Mouse (Mus musculus): ENCODE data around the gene Olfr910. TPM values are rescaled to one million over a fixed set of nuclear protein-coding genes. Genes with fewer than 3 reads are reported as not detected.

The Olfr910 gene
- not detected in 2 replicates for polyA plus RNA-seq (2015; fragmentation: Nextera tagmentation; extraction: Ambion mirVana)

DNA sequence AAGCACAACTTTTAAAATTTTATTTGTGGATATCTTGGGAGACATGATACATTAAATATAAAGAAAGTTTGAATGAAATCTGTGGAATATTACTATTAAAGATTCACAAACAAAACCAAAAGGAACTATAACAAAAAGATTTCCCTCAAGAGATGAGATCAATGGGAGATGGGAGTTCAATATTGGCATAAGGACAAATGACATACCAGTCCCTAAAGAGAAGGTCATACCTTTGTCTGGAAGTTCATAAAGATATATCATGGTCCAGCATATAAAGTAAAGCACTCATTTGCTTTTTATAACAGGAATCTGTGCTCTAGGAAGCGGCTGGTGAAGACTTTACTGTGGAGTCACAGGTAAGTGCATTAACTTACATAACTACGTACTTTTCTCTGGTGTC is at the start of gene Olfr910:
TSS of gene Olfr910 (plus strand) at position 301 of the 400 bp plus-strand sequence.
- DNase-seq (ENCODE audit: low spot score), result no peak

DNA sequence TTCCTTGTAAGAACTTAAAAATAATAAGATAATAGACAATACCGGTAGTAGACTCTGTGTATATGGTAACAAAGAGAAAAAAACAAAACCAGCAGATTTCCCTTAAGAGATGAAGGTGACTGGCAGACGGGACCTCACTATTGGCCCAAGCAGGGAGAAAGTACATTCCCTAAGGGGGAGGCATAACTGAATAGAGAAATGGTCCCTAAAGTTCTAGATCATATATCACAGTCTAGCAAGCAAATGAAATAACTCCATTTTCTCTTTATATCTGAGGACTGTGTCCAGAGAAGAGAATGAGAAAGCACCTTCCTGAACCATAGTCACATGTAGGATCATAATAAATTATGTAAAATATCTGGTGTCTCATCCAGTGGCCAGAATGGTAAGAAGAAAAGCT is 42.1 kb upstream of the Olfr910 start, which contains the start of gene Olfr907:
TSS of gene Olfr907 (plus strand) at position 301 of the 400 bp plus-strand sequence.
- DNase-seq (ENCODE audit: low spot score), result no peak

DNA sequence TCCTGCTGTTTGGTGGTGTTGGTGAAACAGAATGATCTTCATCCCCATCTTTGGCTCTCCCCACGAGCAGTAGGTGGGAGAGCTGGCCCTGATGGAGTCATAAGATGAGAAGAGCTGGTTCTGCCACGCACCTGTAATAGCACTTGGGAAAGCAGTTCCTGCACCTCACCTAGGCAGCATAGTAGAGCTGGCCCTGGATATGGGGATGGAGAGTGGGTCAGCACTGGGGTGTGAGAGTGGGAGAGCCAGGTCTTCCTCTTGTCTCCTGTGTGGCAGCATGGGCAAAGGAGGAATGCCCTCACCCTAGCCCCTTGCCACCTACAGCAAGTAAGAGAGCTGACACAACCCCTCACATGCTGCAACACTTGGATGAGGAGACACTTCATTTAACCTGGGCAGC is 25.3 kb upstream of the Olfr910 start:
- DNase-seq (ENCODE audit: low spot score), result no peak

DNA sequence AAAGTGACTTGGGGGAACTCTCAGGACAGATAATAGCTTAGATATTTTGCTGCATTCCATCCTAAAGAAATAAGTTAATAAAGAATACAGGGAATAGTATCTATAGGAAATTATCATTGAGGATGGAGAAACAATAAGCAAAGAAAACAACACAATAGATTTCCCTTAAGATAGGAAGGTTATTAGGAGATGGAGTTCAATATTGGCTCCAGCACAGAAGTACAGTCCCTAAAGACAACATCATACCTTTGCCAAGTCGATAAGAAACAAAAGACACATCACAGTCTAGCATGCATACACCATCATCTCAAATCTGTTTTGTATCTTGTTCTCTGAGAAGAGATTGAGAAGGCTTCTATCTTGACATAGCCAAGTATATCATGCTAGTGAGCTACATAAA is 16.4 kb upstream of the Olfr910 start, which contains the start of gene Olfr911-ps1:
TSS of gene Olfr911-ps1 (plus strand) at position 301 of the 400 bp plus-strand sequence.
- DNase-seq (ENCODE audit: low spot score), result no peak

DNA sequence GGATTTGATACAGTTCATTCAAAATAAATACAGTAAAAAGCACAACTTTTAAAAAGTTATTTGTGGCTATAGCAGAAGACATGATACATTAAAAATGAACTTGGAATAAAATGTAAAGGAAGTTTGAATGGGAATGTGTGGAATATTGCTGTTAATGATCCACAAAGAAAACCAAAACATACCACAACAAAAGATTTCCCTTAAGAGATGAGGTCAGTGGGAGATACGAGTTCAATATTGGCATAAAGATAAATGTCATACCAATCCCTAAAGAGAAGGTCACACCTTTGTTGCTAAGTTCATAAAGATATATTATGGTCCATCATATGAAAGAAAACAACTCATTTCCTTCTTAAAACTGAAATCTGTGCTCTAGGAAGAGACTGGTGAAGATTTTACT is 42.2 kb downstream of the Olfr910 start, which contains the start of gene Olfr912:
TSS of gene Olfr912 (plus strand) at position 301 of the 400 bp plus-strand sequence.
- DNase-seq (ENCODE audit: low spot score), result no peak

Other genes starting within 250 kb of the Olfr910 start
- not detected in 2 replicates for gene Olfr896-ps1, start 246.7 kb upstream of the Olfr910 start, polyA plus RNA-seq (2015; fragmentation: Nextera tagmentation; extraction: Ambion mirVana)
- not detected in 2 replicates for gene Olfr25, start 208.8 kb upstream of the Olfr910 start, polyA plus RNA-seq (2015; fragmentation: Nextera tagmentation; extraction: Ambion mirVana)
- not detected in 2 replicates for gene Olfr898, start 189.4 kb upstream of the Olfr910 start, polyA plus RNA-seq (2015; fragmentation: Nextera tagmentation; extraction: Ambion mirVana)
- gene Olfr250, start 171.0 kb upstream of the Olfr910 start, polyA plus RNA-seq (2015; fragmentation: Nextera tagmentation; extraction: Ambion mirVana), result not detected in 2 replicates
- not detected in 2 replicates for gene Olfr251, start 160.8 kb upstream of the Olfr910 start, polyA plus RNA-seq (2015; fragmentation: Nextera tagmentation; extraction: Ambion mirVana)
- gene Olfr147, start 136.2 kb upstream of the Olfr910 start, polyA plus RNA-seq (2015; fragmentation: Nextera tagmentation; extraction: Ambion mirVana), result not detected in 2 replicates
- gene Olfr901, start 108.4 kb upstream of the Olfr910 start, polyA plus RNA-seq (2015; fragmentation: Nextera tagmentation; extraction: Ambion mirVana), result not detected in 2 replicates
- gene Olfr902, start 90.2 kb upstream of the Olfr910 start, polyA plus RNA-seq (2015; fragmentation: Nextera tagmentation; extraction: Ambion mirVana), result not detected in 2 replicates
- gene Olfr904, start 74.7 kb upstream of the Olfr910 start, polyA plus RNA-seq (2015; fragmentation: Nextera tagmentation; extraction: Ambion mirVana), result not detected in 2 replicates
- not detected in 2 replicates for gene Olfr905, start 66.7 kb upstream of the Olfr910 start, polyA plus RNA-seq (2015; fragmentation: Nextera tagmentation; extraction: Ambion mirVana)
- gene Olfr906, start 50.8 kb upstream of the Olfr910 start, polyA plus RNA-seq (2015; fragmentation: Nextera tagmentation; extraction: Ambion mirVana), result not detected in 2 replicates
- not detected in 2 replicates for gene Olfr907, start 42.0 kb upstream of the Olfr910 start, polyA plus RNA-seq (2015; fragmentation: Nextera tagmentation; extraction: Ambion mirVana)
- gene Olfr911-ps1, start 16.3 kb upstream of the Olfr910 start, polyA plus RNA-seq (2015; fragmentation: Nextera tagmentation; extraction: Ambion mirVana), result not detected in 2 replicates
- gene Olfr912, start 42.3 kb downstream of the Olfr910 start, polyA plus RNA-seq (2015; fragmentation: Nextera tagmentation; extraction: Ambion mirVana), result not detected in 2 replicates
- not detected in 2 replicates for gene Olfr913, start 54.9 kb downstream of the Olfr910 start, polyA plus RNA-seq (2015; fragmentation: Nextera tagmentation; extraction: Ambion mirVana)
- not detected in 2 replicates for gene Olfr914, start 67.3 kb downstream of the Olfr910 start, polyA plus RNA-seq (2015; fragmentation: Nextera tagmentation; extraction: Ambion mirVana)
- gene Olfr916, start 122.0 kb downstream of the Olfr910 start, polyA plus RNA-seq (2015; fragmentation: Nextera tagmentation; extraction: Ambion mirVana), result not detected in 2 replicates
- not detected in 2 replicates for gene Olfr917, start 128.0 kb downstream of the Olfr910 start, polyA plus RNA-seq (2015; fragmentation: Nextera tagmentation; extraction: Ambion mirVana)
- gene Olfr918, start 136.8 kb downstream of the Olfr910 start, polyA plus RNA-seq (2015; fragmentation: Nextera tagmentation; extraction: Ambion mirVana), result not detected in 2 replicates
- gene Olfr919, start 165.8 kb downstream of the Olfr910 start, polyA plus RNA-seq (2015; fragmentation: Nextera tagmentation; extraction: Ambion mirVana), result not detected in 2 replicates
- gene Vwa5a, start 180.4 kb downstream of the Olfr910 start, polyA plus RNA-seq (2015; fragmentation: Nextera tagmentation; extraction: Ambion mirVana), result 33.5 and 37.6 TPM in 2 replicates
- 0.28 and 0.47 TPM in 2 replicates for gene Olfr920, start 214.4 kb downstream of the Olfr910 start, polyA plus RNA-seq (2015; fragmentation: Nextera tagmentation; extraction: Ambion mirVana)
- gene Olfr921, start 235.2 kb downstream of the Olfr910 start, polyA plus RNA-seq (2015; fragmentation: Nextera tagmentation; extraction: Ambion mirVana), result 0.04 TPM in 1 of 2 replicates, not detected in the other